Mouse (Mus musculus) lung, adult 2 months (tissue): ENCODE data around the gene Gpr19.

Experiments
- CTCF ChIP-seq: fragments of 200-500 bp; IDR thresholded peaks from 2 replicates; pipeline ENCODE4 v1.5.1; 2011; ENCODE audit warnings: mild to moderate bottlenecking, low read length, control low read depth; ENCODE audit not compliant: insufficient read depth
- POLR2A ChIP-seq: fragments of 200-500 bp; IDR thresholded peaks from 2 replicates; pipeline ENCODE4 v1.6.1; 2011; ENCODE audit warnings: low read depth, mild to moderate bottlenecking, control low read depth, low read length, borderline replicate concordance; ENCODE audit errors: extremely low read depth

- TF ChIP-seq POLR2A (no peak), CTCF (no peak)
These were observed 21.6 kb downstream of the Gpr19 start for GRCm38 (mm10) chr6:134876795-134877194.
